Mouse (Mus musculus): ENCODE measurements at regions not wholly inside any gene's neighbourhood (a gene's known extent, or its start where the extent isn't known, plus 50 kb on each side); places are given as distances from the start of the nearest gene placed in this dataset.

DNA sequence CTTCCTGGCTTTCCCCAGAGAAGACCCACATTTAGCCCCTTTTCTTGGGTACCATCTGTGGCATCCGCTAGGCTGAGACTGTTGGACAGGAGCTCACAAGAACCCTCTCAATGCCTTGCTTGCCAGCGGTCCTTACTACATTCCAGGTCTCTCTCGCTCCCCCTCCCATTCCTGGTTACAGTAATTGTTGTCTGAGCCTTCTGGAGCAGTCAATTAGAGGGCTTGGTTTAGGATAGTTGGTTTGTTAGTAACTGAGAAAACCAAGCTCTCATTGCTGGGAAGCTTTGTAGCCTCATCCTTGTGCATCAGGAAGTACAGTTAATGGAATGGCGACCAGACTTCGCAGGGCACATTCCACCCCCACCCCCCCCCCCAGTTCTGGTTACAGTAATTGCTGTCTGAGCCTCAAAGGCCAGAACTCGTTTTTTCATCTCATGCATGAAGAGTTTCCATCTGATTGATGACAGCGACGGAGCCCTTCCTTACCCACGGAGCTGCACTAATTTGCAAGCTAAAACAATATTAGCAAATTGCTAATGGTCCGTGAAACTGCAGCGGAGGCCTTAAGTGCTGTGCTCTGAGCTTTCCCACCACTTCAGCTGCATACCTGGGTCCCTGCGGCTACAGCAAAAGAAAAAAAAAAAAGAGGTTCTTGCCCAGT is 239.6 kb upstream of the Zdhhc25 start:
- intact Hi-C loops (cut with DNase I): no loop called here
- no peak for DNase-seq

DNA sequence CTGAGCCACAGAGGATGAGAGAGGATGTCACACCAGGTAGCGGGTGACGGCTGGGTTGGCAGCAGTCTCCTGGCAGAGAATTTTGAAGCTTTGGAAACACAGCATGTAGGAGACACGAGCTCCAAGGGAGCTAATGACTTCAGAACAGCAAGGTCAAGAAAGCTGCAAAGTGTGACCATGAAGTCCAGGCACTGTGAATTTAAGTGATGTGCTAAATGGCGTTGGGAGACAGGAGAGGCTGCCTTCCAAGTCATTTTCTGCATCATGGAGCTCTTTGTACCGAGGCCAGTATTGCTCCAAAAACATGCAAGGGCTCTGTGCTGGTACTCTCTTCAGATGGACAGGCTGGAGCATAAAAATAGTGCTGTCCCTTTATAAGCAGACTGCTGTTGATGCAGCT is 238.8 kb upstream of the Zdhhc25 start:
- intact Hi-C loops (cut with DNase I): no loop called here
- no peak for DNase-seq

DNA sequence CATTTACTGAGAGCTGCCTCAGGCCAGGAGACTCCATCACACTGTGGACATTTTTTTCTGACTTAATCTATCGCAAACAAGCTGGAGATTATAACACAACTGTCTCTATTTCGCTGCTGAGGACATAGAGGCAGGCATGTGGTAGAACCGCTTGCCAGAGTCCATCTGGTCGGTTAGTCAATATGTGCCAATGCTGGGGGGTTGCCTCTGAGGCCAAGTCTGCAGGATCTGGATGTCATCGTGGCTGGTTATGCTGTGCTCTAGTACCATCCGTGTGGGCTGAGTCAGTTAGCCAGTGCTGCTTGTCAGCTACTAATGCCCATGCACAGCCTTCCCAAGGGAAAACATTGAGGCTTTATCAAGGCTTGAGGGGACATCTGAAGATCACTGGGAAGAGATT is 237.1 kb upstream of the Zdhhc25 start:
- intact Hi-C loops (cut with DNase I): no loop called here
- no peak for DNase-seq

DNA sequence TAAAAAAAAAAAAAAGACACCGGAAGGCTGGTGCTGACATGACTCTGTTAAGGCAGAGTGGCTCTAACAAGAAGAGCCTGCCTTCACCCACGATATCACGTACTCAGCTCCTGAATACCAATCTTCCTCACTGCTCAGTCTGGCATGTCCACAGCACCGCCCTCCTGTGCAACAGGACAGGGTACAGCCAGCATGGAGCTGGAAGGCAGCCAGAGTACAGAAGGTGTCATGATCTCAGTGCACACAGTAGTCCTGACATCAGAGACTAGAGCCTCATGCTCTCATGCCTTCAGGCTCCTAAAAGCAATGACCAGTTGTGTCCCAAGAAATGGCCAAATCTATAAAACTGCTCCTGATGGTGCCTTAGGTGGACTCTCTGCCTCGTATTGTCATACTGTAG is 229.7 kb upstream of the Zdhhc25 start:
- DNase-seq: no peak

DNA sequence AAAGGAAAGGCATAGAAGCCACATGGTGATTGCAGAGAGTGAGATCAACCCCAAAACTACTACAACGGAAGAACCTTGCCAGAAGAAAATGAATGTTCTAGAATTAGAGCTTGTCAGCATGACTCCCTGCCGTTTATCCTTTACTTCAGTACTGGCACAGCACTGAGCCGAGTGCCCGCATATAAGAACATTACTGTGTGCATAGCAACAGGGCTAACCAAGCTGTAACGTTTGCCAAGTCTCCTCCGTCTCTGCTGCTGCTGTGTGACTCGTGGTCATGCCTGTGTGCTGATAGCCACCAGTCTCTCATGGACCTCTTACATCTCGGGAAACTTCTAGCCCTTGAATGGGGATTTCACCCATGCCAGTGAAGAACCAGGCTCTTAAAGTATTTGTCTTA is 228.1 kb upstream of the Zdhhc25 start:
- intact Hi-C loops (cut with DNase I): no loop called here
- DNase-seq: no peak

More for the DNA sequence above, 229.7 kb upstream of the Zdhhc25 start:
- intact Hi-C loops (cut with DNase I): no loop called here

DNA sequence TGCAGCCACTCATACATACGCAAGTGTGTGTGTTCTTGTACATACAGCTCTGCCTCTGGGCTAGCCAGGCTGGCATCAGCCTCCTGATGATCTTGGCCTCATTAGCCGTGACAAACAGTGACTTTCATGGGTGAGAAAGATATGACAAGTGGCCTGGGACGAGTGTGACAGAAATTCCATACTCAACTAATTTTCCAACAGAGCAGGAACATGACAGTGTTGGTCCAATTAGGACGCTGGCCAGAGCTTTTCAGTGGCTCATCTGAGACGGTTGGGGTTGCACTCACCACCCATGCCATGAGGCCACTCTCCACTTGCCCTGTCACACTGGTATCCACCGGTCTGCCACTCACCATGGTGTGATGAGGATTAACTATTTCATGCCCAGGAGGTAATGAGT is 226.2 kb upstream of the Zdhhc25 start:
- intact Hi-C loops (cut with DNase I): no loop called here
- no peak for DNase-seq

DNA sequence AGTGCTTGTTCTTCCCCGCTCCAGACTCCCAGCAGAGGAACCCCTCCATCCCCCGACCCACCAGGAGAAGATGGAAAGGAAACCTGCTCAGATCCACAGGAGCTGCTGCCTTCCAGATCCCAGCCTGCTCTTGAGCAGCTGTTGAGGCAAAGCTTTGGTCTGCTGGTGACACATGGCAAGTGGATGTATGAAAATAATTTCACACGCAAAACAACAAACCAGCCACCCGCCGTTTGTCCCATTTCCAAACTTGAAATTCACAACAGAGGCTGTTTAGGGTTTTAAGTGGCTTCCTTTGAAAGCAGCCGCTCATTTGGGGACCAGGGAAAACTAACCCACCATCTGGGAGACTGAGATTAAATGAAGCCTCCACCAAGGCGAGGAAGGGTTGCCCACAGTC is 220.8 kb upstream of the Zdhhc25 start:
- intact Hi-C loops (cut with DNase I): no loop called here
- DNase-seq: no peak

DNA sequence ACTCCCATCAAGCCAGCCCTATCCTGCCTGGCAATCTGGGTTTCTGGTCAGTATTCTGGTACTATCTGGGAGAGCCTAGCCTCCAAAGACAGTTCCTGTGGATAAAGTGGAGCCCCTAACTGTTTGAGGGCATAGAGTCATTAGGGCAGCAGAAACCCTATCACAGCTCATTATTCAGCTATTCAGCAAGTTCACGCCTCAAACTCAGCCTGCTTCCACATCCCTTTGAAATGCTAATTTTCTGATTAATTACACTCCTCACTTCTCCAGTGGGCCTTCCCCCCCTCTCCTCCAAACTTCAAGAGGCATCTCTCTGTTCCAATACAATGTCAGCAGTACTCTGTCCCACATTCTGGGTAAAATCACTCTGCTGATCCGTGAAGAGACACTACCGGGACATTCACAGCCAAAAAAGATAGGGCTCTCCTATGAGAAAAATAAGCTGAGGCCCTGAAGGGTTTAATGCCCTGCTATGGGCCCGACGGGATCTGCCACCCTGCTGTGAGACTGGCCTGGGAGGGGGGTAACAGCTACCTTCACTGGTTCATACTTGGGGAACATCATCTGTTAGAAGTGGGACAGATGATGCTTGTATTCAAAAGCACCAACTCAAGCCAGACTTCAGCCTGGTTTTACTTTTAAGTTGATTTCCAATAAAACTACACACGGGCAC is 220.0 kb upstream of the Zdhhc25 start:
- no peak for DNase-seq
- intact Hi-C loops (cut with DNase I): no loop called here

DNA sequence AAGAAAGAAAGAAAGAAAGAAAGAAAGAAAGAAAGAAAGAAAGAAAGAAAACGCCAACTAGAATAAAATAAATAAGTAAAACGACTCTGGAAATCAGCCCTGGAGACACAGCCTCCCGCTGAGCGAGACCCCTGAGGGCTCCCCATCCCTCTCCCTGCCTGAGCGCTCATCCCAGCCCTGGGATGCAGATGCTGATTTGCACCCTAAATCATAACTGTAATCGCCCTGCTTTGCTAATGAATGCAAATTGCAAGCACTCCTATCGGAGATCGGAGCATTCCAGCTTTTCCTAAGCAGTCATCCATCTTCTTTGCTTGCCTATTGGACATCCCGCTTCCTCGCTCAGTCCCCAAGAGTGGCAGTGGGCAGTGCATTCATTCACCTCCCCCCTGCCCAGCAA is 218.7 kb upstream of the Zdhhc25 start:
- DNase-seq: no peak
- intact Hi-C loops (cut with DNase I): no loop called here

DNA sequence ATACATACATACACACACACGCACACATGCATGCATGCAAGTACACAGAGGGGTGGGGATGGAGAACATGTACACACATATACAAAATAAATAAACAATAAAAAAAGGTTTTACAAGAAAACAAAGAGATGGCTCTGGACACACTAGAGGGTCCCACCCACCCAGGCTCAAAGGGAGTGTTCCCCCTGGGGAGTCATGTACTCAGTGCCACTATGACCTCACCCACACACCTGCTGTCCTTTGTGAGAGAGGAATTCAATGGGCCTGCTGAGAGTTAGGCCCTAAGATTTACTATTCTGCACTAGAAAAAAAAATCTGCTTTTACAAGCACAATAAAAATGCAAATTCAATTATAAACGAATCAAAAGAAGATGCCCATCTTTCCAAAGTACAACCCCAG is 214.2 kb upstream of the Zdhhc25 start:
- DNase-seq: no peak
- intact Hi-C loops (cut with DNase I): no loop called here

DNA sequence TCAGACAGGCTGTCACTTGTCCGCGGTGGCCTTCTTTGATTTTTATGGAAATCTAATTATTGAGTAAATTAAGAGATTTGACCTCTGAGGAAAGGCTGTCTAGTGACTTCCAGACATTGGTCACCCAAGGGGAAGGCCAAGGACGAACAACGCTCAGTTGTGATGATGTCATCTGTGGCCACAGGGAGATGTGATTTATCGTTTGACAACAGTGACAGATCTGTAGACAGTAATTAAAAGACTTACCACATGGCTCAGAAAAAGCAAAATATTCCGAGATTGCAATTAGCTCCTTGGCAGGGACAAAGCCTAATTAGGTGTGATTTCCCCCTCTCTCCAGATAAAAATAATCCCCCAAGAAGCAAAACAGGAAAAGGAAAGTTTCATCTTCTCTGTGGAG is 213.4 kb upstream of the Zdhhc25 start:
- DNase-seq: no peak
- intact Hi-C loops (cut with DNase I): no loop called here

DNA sequence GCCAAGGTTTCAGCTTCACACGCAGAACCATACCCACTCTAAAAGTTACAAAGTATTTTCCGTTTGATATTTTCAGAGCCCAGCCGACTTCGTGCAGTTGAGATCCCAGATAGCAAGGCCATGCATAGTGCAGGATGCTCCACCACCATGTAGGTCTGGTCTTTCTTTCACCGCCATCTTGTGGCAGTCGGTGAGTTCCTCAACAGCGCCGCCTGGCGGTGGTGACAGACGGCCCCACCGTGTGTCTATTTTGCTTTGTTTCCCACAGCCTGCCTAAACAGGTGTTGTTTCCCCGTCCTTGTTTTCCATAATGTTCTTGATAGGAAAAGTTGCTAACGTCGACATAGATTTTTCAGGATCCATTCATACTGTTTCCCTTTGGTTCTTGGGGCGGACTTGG is 208.3 kb upstream of the Zdhhc25 start:
- intact Hi-C loops (cut with DNase I): no loop called here
- DNase-seq: no peak

DNA sequence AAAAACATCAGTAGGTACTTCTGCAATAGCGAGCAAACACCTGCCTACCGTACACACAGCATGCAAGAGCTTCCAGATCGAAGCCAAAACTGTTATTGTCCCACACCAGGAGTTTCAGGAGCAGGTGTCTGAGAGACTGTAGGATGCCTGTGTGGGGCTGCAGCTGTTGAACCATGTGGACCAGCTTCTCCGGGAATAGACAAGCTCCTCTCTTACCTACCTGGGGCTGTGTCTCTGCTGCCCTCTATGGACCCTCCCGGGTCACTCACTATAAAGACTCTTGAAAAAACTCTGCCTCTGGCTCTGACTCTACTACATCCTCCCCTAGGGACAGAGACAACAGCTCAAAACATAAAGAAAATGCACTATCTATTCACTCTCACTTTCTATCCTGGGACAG is 201.0 kb upstream of the Zdhhc25 start:
- no peak for DNase-seq
- intact Hi-C loops (cut with DNase I): no loop called here

DNA sequence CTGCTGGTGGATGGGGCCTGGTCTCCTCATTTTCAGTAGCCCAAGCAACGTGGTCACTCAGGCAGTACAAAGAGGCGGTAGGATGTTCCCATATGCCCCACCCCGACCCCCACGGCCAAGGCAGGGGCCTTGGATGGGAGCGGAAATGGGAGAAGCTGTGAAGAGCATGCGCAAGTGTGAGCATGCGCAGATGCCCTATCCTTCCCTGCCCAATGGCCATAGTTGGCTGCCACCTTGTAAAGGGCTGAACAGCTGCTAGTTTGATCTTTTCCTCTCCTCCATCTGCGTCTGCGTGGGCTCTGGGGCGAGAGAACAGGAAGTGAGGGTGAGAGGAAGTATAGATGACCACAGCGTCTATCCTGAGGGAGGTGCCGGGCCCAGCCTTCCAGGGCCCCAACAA is 200.1 kb upstream of the Zdhhc25 start:
- intact Hi-C loops (cut with DNase I): no loop called here
- DNase-seq: no peak

DNA sequence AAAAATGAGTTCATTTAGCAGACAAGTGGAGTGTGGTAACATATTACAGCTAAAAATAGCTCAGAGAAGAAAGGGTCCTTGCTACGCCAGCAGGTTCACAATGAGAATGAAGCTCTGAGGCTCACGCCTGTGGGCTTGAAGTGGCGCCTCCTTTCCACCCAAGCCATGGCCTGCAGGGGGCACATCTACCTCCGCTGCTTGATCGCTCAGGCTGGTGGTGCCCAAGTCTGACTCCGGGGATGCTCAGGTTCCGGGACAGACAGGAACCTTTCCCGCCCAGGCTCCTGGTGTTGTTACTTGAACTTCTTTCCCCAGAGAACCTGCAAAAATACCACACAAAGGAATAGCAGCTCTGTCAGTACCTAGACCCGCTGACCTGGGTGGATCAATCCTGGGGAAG is 199.3 kb upstream of the Zdhhc25 start:
- DNase-seq: no peak
- intact Hi-C loops (cut with DNase I): no loop called here

DNA sequence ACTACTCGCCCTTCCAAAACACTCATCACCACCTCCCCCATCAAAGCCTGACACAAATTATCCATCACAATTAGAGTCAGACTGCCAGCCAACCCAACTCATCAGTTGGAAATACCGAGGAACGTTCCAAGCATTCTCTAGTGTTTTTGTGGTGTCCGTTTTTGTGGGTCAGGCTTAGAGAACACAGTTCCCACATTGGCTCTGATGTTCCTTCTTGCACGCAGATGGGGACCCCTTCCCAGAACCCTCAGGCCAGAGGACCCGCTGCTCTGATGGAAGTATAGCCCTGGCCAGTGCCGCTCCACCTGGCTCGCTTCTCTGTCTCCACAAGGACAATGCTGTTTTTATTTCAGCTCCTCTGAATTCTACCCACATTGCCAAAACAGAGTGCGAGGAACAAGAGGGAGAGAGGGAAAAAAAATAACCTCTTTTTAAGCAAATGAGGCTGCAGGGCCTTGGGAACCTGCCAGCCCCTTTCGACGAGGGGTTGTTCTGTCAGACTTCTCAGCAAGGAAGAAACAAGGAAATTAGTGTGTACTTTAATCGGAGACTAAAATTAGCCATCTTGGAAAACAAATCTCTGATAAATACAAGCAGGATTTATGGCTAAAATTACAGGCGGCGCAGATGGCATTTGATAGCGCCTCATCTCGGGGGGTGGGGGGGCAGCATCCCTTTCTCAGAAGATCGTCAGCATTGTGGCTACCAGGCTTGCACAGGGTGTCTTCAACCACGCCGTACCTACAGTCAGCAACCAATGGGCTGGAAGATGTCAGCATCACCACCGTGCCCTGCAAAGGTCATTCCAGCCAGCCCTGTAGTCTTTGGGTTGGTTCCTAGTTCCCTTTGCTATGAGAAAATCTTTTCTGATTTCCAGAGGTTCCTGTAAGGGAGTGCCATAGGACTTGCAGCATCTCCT is 191.4 kb upstream of the Zdhhc25 start:
- no peak for DNase-seq

DNA sequence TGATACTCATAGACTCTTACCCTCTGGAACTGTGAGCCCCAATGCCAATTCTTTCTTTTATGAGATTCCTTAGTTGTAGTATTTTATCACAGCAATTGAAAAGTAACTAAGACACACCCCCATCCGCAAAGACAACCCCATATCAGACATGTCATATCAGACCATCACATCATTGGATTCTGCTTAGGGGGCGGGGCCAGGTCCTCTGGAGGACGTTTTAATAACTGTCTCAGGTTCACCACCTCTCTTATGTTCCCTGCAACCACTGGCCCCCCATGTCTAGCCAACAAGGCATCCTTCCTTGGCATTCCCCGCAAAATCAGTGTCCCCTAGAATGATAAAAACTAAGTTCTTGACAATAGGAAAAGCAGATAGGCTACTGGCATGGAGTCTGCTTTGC is 185.9 kb upstream of the Zdhhc25 start:
- DNase-seq: no peak
- intact Hi-C loops (cut with DNase I): no loop called here

More for the DNA sequence above, 191.4 kb upstream of the Zdhhc25 start:
- intact Hi-C loops (cut with DNase I): no loop called here

DNA sequence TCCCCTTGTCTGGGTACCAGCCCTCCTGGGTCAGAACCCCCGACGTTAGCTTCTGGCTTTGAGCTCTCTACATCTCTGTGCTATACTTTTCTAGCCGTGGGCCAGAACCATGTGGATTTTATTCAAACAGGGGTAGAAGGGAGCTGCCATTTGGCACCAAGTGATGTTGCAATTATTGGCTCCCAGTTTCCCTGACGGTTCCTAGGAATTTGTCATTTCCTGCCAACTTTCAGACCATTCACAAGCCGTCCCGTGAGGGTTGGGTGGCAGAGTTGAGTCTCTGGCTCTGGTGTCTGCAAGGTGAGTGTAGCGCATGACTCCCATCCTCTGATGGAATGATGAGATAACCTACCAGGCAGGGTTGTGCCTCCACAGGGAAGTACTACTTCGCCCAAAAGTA is 181.2 kb upstream of the Zdhhc25 start:
- intact Hi-C loops (cut with DNase I): no loop called here
- DNase-seq: no peak

DNA sequence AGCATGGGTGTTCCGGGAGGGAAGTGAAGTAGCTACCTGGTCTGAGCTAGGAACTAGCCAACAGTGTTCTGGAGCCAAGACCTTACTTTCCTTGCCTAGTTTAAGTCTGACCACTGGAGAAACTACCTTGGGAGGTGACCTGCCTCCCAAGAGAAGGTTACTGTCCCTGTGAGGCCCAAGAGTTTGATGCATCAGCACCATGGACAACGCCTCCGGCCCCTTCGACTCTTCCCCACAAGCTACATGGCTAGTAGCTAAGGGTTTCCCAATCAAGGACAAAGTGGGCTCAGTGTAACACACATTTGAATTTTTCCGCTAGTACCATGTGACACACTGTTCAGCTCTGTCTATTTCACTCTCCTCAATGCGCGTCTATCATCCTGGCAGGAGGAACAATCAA is 171.7 kb upstream of the Zdhhc25 start:
- intact Hi-C loops (cut with DNase I): no loop called here
- no peak for DNase-seq

DNA sequence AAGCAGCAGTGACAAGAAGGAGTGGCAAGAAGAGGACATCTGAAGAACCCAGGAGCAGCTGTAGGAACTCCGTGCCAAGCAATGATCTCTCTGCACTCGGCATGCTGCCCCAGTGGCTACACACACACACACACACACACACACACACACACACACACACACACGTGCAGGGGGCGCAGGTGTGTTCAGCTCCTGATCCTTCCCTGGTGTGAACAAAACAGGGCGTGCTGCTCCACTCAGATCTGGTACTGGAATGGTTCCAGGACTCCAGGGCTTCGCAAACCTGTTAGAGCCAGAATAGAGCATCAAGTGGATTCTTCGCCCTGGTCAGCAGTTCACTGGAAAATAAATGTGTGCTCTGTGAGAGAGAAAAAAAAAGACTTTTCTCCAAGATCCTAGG is 169.2 kb upstream of the Zdhhc25 start:
- intact Hi-C loops (cut with DNase I): no loop called here
- no peak for DNase-seq

DNA sequence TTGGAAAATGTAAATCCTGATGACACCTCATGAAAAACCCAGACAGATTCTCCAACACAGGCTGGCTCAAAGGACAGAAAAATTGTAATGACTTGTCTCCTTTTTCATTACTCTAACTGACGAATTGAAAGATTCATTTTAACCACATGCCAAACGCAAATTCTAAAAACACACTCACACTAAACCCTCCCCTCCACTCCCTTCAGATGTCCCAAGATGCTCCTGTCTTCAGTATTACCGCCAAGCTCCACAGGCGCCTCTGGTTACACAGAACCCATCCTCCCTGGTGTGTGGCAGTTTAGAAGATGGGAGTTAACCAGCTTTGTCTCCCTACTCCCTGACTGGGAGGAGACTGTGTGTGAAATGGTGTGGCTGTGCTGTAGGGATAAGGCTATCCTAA is 151.8 kb upstream of the Zdhhc25 start:
- no peak for DNase-seq
- intact Hi-C loops (cut with DNase I): no loop called here

DNA sequence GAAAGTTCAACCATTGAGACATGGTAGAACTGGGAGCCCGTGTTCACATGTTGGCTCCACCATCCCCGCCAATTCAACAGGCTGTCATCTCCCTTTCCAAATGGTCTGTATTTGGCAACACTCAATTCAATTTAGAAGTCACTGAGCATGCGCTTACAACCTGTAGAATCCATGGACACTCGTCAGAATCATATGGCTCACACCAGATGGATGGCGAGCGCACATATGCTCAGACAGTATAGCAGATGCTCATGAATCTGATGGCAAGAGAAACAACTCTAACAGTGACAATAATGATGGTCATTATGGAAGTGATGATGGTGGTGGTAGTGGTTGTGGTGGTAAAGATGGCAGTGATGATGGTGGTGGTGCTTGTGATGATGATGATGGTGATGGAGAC is 148.9 kb upstream of the Zdhhc25 start:
- intact Hi-C loops (cut with DNase I): no loop called here
- no peak for DNase-seq
